Mouse (Mus musculus): Measurements from ENCODE around the gene Mfap2.

DNA sequence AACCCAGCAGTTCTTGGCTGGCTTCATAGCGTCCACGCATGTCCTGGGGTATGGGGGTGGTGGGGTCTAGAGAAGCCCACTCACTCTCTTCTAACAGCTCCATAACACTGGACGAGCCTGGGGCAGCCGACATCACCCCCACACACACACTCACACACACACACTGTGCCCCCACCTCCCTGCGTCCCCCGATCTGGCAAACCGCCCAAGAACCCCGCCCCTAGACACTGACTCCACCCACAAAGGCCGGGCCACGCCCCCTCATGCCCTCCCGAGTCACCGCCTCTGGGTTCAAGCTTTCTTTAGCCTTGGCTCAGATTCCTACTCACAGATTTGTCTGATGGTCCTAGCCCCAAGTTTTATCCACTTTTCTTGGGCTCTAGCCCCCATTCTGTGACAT is 30.9 kb downstream of the Mfap2 start:
- TF ChIP-seq CTCF (IDR thresholded peaks at IDR 0.05; ENCODE audit: insufficient read depth, low read length), result no peak
- no peak for TF ChIP-seq POLR2A (IDR thresholded peaks at IDR 0.05; ENCODE audit: borderline replicate concordance, extremely low read depth, low read depth, low read length)

All from lung, adult 2 months (tissue).